Mouse (Mus musculus) right cerebral cortex, adult 2 months (tissue): Measurements from ENCODE around the gene Apob.
"Not testable (repeated sequence)": the region's sequence is repeated elsewhere in the genome, so short reads cannot be mapped to it uniquely, and the experiment has no call there.

Source experiments
- DNase-seq, 2 experiments: peaks; one replicate each; pipeline ENCODE4 v3.0.0; 2021 to 2022; ENCODE audit warnings: low spot score in 2 of 2

The Apob gene

DNA sequence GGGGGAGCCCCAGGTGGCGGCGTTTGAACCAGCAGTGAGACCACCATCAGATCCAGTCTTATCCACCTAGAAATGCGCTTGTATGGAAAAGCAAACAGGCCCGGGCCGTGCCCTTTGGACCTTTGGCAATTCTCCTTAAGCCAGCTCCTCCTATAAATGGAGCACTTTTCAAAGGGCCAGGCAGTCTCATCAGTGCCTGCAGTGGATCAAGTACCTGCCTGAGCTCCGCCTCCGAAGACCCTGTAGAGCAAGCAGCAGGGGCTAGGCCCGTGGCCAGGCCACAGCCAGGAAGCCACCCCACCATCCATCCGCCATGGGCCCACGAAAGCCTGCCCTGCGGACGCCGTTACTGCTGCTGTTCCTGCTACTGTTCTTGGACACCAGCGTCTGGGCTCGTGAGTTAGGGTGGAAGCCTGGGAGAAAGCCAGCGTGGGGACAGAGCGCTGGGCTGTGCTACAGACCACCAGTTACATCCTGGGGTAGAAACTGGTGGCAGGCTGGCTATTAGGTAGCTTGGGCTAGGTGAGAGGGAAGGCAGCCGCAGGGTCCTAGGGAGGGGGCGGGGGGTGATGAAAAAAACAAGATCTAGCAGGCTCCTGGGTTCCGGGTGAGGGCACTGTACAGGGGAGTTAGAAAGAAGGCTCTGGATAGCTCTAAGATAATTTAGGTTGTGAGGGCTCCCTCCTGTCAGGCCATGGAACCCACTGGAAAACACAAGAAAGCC, at the start of gene Apob:
Gene Apob, plus strand, starts transcription at position 183 of the 724 bp plus-strand sequence.
- no peak for DNase-seq

DNA sequence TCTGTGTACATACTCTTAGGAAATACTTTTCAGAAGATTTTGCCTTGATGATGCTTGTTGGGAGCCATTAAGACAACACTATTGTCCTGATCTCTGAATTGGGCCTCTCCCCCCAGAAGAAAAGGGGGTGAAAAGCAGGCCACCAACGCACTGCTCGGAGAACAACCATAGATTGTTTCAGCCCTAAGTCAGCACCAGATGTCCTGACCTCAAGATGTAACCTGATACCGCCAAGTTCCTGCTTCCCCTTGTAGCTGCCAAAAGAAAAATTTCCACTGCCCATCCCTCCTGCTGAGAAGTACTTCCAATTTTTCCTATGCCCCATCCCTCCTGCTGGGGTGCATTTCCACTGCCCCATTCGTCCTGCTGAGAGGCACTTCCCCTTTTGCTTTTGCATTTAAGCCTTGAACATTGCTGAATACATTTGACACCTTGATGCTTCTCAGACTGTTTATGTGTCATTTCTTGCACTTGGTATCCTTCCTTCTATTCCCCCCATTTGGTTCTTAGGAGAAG, 45.0 kb upstream of the Apob start:
- DNase-seq, result no peak

DNA sequence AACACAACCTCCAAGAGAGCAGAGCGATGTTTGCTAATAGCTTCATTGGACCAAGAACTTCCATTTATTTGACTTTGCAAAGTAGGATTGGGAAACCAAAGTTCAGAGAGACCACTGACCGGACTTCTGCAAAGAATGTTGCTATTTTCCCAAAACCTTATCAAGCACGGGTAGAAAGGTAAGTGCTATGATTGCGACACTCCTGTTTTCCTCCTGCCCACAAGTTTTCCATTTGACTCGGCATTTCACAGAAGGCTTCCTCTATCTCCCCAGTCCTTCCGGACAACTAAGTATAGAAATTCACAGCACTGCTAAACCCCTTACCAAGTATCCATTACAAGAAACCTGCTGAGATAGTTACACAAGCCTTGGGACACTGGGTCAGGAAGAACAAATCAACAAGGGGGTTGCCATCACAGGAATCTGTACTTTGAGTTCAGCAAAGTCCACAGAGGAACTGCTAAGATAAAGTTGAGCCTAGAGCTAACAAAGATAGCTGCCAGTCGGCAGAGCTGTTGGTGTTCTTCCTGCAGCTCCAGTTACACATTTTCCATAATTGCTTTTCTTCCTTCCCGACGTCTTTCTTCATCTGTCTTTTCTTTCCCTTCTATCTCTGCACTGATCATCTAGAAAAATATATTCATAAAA, 27.2 kb upstream of the Apob start:
- no peak for DNase-seq

DNA sequence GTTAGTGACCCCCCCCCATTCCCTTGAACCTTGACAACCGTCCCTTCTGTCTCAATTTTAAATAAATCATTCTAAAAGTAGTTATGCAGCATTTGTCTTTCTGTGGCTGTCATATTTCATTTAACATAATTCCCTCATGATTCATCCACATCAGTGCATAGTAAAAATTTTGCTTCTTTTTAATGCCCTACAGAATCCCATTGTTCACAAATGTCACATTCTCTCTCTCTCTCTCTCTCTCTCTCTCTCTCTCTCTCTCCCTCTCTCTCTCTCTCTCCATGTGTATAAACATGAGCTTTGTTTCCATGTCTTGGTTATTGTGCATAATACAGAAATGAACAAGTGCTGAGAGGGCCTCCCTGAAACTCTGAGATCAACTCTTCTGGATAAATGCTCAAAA, 18.6 kb upstream of the Apob start:
- no peak for DNase-seq

DNA sequence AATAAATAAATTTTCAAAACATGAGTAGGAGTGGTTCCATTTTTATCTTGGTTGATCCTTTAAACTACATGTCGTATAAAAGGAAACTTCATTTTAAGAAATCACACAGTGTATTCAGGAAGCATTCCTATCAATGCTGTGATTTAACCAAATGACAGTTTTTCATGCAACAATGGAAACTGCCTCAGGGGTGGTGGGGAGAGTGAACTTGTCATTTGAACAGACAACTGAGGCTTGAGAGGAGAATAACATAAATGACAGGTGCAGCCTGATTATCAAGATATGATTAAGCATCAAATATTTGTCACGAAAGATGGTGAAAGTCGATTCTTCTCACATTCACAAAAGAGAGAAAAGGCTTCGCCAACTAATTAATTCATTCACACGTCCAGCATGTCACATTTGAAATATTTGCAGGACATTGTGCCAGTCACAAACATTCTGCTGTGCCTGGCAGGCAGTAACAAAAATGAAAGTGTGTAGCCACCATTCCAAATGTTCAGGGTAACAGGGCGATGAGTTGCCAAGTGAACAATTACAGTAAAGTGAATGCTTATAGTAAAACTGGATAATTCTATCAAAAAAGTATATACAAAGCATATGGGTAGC, 18.0 kb upstream of the Apob start:
- no peak for DNase-seq

DNA sequence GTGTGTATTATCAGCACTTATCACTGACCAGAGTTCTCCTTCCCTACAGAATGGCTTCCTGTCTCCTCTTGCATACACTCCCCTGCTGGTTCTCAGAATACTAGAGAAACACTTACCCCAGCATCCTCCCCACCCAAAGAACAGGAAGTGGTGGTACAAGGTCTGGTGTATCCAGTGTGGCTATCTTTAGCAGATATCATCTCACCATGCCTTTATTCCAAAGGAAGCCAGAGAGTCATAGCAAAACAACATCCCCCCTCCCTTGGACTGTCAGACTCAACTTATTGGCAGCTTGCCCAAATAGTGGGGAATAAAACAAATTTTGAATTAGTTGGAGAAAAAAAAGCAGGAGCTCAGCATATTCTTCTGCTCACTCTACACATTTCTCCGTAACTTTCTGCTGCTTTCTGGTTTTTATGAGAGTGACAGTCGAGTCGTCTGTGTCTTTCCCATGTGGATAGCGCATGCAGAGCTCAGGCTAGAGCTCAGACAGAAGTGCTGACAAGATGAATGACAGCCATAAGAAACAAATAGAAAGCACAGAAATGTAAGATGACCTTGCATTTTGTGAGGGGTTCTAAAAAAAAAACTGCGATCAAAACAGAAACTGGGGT, 15.0 kb upstream of the Apob start:
- no peak for DNase-seq

DNA sequence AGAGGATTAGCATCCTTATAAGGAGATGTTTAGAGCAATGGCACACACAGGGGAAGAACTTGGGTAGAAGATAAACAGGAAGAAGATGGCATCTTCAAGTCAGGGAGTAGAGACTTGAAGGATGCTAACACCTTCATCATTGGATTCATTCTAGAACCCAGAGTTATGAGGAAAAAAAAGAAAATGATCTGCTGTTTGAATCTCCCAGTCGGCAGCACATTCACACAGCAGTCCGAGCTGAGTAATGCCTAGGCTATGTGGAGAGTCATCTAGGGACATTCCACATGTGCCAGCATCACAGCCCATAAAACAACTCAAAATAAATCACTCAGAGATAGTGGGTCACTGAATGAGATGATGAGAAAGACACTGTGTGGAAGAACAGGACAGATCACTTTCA, 10.2 kb upstream of the Apob start:
- no peak for DNase-seq

DNA sequence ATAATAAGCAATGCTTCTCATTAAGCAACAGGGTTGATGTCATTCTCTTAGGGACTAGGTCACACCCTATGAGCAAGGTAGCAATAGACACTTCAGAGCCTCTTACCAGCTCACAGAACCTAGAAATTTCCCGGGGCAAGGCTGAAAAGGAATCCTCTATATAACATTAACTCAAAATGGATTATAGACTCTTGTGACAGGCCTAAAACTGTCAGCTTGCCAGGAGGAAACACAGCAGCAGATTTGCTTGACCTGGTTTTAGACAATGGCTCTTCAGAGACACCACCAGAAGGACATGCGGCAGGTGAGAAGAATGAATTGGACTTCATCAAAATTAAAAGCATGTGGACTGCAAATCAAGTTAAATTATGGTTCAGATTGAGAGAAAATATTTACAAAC, 7.1 kb upstream of the Apob start:
- no peak for DNase-seq

DNA sequence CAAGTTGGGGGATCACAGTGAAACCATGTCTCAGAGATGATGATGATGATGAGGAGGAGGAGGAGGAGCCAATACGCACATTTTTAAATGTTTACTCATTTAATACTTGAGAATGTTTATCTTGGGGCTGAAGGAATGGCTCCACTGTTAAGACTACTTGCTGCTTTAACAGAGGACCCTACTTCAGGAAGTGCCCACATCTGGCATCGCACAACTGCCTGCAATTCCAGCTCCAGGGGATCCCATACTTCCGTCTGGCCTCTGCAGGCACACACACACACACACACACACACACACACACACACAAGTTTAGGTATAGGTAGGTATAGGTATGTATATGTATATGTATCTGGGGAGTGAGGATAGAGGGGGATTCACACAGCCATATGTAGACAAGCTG, 6.6 kb upstream of the Apob start:
- no peak for DNase-seq

DNA sequence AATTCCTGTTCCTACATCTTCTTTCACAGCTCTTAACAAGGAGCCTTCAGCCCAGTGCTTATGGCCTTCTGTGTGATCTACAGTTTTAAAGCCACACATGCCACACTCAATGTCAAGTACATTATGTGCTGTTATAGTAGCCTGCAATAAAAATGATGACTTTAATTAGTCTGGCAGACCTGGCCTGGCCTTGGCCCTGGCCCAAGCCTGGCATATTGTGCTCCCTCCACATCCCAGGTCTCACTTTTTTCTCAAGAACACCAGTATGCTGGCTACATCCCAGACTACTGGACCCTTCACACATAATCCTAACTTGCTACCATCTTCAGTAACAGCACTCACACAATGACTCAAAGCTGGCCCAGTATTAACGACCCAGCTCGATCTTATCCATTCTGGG, 5.7 kb upstream of the Apob start:
- DNase-seq, result no peak

DNA sequence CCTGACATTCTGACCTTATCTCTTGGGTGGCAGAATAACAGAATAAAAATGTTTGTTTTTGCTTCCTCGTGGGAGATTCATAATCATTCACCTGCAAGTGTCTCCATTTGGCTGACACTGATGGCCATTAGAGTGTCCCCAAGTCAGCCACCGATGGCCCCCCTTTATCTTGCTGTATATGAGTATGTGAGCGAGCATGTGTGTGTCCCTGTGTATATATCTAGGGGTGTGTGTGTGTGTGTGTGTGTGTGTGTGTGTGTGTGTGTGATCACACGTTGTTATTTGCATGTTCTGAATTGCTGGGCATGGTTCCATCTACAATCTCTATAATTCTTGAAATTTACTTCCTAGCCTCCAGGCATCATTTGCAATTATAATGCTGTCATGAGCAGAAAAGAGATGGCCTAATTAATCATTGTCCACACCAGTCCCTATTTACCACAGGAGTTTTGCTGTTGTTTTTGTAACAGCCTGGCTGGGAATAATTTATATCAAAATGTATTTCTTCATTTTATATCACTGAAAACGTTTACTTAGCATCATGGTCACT, 3.6 kb upstream of the Apob start:
- DNase-seq, result no peak

DNA sequence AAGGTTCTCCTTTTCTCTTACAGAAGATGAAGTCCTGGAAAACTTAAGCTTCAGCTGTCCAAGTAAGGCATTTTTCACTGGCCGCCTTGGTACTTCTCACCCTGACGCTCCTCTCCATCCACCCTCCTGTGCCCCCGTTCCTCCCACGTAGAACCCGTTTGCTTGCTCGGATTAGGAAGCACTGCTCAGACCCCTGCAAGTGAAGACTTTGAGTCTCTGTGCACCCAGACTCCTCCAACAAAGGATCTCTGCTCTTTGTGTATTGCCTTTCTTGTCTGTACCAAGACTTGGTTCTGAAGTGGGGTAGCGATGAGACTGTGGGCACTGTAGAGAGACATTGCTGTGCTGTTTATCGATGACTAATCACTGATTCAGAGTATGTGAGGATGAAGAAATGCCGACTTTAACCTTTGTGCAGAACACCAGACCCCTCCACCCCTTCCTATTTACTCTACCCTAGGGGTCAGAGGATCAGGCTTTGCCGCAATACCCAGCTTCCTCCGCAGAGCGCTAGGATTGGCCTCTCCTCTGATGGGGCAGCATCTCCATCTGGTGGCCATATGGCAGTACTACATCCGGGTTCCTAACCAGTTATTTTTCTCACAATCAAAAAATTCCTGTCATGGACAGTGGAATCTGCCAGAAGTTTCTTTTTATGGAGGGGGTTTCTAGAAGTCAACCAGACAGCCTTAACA, 889 bp downstream of the Apob start:
- peak; percentile 81 to 88 for DNase-seq

DNA sequence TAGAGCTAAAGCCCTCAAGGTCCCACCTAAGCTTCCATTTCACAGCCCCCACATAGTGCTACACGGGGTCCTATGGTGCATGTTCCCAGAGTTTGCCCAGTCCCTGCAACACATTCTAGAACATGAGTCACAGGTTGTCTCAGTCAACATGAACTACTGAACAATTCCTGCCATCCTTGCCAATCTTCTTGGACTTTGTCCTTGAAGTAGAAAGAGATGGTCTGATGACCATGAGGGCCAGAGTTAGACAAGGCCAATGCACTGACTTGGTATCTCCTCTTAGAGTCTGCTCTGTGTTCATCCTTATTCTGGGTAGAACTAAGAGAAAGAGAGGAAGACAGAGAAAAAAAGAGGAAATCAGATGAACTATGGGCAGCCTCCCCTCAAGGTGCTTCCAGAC, 7.0 kb downstream of the Apob start:
- no peak for DNase-seq

DNA sequence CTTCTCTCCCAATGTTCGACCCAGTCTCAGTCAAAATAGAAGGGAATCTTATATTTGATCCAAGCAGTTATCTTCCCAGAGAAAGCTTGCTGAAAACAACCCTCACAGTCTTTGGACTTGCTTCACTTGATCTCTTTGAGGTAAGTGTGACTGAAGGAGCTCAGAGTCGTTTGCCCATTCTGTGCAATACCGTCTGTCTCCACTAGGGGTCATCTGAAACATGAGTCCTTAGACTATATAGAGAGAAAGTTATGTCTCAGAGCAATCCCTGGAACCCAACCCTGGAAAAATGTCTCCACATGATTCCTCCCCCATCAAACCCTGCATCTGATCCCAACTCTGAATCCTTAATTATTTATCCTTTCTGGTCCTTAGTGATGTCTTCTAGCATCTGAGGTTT, 13.4 kb downstream of the Apob start:
- peak; percentile 15 to 71 for DNase-seq

DNA sequence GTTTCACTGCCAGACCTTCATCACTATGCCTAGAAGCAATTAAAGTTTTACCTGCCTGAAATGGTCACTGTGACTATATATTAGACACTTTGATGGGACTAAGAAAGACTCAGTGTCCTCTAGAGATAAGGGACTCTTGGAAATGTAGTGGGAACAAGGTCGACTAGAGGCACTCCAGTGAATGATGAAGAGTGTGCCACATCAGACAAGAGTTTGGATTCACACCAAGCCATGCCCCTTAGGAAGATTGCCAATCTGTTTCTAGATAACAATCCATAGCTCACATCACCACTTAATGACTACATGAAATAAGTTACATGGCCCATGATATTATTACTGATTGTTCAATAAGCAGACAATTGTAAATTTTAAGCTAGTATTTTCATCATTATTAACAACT, 14.1 kb downstream of the Apob start:
- DNase-seq, result no peak

DNA sequence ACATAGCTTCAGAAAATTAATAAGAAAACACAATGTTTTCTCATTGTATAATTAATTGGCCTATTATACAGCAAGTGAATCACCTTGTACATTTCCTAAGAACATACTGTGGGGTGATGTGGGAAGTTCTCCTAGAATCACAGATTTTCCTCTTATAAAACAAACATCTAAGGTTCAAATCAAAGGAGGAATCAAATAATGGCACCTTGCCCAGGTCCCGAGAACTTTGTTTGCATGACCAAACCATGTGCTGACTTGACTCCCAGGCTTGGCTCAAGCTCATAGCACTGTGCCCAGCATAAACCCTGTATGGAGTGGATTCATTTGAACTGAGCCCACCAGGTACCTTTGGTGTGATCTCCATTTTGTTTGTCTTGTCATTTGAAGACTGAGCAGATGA, 43.5 kb downstream of the Apob start:
- no peak for DNase-seq

DNA sequence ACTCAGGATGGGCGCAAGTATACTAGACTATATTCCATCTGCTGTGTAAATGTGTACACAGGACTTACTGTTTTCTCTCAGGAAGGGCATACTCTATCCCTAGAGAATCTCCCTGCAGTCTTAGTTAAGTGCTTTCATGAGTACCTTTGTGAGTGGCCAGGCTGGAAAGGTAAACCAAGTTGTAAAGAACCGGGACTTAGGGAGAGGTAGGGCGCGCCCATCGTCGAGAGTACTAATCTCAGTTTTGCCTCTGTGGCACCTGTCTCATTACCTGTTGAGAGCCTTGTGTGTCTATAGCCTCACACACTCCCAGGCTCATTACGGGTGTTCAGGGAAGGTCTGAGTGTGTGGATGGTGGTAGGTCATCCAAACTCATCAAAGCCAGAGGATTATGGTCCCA, 52.1 kb downstream of the Apob start:
- DNase-seq, result no peak

DNA sequence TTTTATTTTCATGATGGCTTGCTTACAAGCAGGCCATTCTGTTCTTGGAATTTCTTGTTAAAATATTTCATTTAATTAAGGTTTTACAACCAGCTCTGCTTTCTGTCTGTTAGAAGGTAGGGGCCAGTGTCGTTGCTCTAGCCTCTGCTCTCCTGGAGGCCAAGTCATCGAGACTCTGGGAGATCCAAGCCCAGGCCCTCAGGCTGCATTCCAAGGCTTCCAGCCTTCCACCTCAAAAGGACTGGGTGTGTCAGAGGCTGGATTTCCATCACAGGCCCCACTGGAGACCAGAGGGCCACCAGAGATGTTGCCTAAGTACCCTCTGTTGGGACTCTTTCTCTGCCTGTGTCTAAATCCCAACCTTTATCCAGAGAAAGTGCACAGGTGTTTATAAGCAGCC, 52.6 kb downstream of the Apob start:
- DNase-seq, result no peak

DNA sequence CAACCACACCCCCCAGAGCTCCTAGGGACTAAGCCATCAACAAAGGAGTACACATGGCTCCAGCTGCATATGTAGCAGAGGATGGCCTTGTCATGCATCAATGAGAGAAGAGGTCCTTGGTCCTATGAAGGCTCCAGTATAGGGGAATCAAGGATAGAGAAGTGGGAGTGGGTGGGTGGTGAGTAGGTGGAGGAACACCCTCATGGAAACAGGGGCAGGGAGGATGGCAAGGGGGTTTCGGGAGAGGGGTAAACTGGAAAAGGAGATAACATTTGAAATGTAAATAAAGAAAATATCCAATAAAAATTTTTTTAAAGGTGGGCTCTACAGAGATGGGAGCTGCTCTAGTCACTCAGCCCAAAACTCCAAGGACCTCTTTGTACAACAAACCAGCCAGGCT, 53.7 kb downstream of the Apob start:
- not testable (repeated sequence) for DNase-seq

DNA sequence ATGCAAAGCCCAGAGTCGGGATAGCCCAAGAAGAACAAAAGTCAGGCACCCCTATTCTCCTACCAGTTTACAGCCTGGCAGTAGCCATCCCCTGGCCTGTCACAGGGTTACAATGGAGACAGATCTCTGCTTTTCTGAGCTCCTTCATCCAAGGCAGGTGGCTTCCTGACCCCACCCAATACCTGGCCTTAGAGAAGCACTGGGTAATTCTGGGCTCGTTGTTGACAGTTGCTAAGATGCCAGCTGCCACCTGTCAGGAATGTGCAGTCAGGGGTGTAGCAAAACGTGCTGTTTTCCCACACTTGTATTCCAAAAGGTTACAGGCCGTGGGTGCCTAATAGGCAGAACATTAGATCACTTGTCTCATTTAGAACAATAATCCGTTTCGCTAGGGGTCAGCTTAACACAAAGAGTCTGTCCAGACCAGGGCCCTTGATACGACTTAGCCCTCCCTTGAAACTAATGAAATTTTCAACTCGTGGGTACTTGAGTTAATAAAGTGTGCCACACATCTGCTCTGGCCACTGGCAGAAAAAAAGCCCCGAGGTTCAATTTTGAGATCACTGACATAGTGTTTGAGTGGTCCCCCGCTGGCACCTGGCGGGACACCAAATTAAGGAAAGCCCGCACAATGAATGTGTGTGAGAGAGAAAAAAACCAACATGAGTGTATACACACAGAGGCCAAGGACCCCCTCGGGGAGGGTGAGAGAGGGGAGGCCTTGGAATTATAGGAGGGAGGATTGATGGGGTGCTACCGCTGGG, 54.3 kb downstream of the Apob start:
- DNase-seq, result no peak

DNA sequence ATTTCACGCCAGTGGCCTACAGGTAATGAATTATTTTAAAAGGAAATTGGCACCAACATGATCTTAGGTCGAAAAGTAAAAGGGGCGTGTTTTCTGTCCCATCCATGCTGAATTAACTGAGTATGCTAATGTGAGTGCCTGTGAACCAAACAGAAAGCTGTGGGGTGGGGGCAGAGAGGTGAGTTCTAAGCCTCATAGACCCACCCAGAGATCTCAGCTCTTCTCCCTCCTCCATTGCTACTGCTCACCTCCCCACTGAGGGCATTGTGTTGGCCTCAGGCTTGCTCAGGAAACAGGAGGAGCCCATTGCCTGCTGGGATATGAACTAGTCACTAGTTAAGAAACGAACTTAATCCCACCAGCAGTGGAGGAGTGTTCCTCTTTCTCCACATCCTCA, 54.9 kb downstream of the Apob start:
- no peak for DNase-seq
